Mouse (Mus musculus) heart, embryonic 13.5 days (tissue): Measurements from ENCODE around the gene Zfp239. TPM values are rescaled to one million over a fixed set of nuclear protein-coding genes. Genes with fewer than 3 reads are reported as not detected.
A peak's percentile ranks its signal among the peaks of the same experiment; 100 is the strongest.

ENCODE experiments used
- ATAC-seq: fragments of 200-750 bp; cut with Nextera tagmentation; 2 replicates; pipeline ENCODE4 v1.8.0; 2017; ENCODE audit warnings: moderate TSS enrichment; ENCODE audit not compliant: insufficient number of reproducible peaks, low FRiP score, low TSS enrichment; ENCODE audit errors: extremely low read depth
- H3K27ac ChIP-seq: fragments of 300-500 bp; sonication (generic); replicated peaks from 2 replicates; pipeline ENCODE4 v1.5.1; 2015; ENCODE audit warnings: moderate library complexity, mild to moderate bottlenecking, inconsistent platforms
- H3K27me3 ChIP-seq: fragments of 300-500 bp; sonication (generic); replicated peaks from 2 replicates; pipeline ENCODE4 v1.6.1; 2015; ENCODE audit warnings: mild to moderate bottlenecking, inconsistent platforms
- H3K36me3 ChIP-seq: fragments of 300-500 bp; sonication (generic); 2 replicates; pipeline ENCODE4 v1.6.1; 2015; ENCODE audit warnings: mild to moderate bottlenecking, inconsistent platforms
- H3K4me1 ChIP-seq: fragments of 300-500 bp; sonication (generic); 2 replicates; pipeline ENCODE4 v1.6.1; 2015; ENCODE audit warnings: inconsistent platforms
- H3K4me2 ChIP-seq: fragments of 300-500 bp; sonication (generic); 2 replicates; pipeline ENCODE4 v1.6.1; 2015; ENCODE audit warnings: inconsistent platforms, mild to moderate bottlenecking, moderate library complexity
- H3K4me3 ChIP-seq: fragments of 300-500 bp; sonication (generic); 2 replicates; pipeline ENCODE4 v1.5.1; 2015; ENCODE audit warnings: moderate library complexity, mild to moderate bottlenecking, inconsistent platforms
- H3K9ac ChIP-seq: fragments of 300-500 bp; sonication (generic); 2 replicates; pipeline ENCODE4 v1.6.1; 2015; ENCODE audit warnings: inconsistent platforms, mild to moderate bottlenecking, moderate library complexity
- H3K9me3 ChIP-seq: fragments of 300-500 bp; sonication (generic); 2 replicates; pipeline ENCODE4 v1.6.1; 2016; ENCODE audit warnings: inconsistent platforms
- WGBS: fragments of 180-500 bp; shearing (Covaris S2); methylation state at CpG from one replicate; pipeline ENCODE4 v1.1.7; 2015; ENCODE audit warnings: mixed read lengths; 5-methylcytosine and 5-hydroxymethylcytosine counted together
- polyA plus RNA-seq: library from polyadenylated mRNA; unstranded; fragments of >200 nt; fragmentation: Nextera tagmentation; extraction: Ambion mirVana; gene quantifications from 2 replicates; pipeline ENCODE4 v1.2.1, GENCODE M21; 2015

Gene Zfp239
- polyA plus RNA-seq, 1 experiment from 2014 or later: 2.0 TPM

GRCm38 (mm10) chr6:117880394-117880838 lies 18.5 kb downstream of the Zfp239 start:
- Histone ChIP-seq H3K27ac (peak overlapping the region; percentile 100), H3K9ac (peak overlapping the region; percentile 86)

GRCm38 (mm10) chr6:117881229-117881628 lies 19.3 kb downstream of the Zfp239 start:
- peaks cover 12% of the 10 kb centered on the region for H3K4me1 ChIP-seq
- H3K36me3 ChIP-seq: no peaks in the 10 kb centered on the region
- H3K27ac ChIP-seq: 0 out of 2 replicates have a peak overlapping the region, but pooled peaks have one; percentile 100
- no peak overlapping the region for H3K4me3 ChIP-seq
- WGBS: 82% methylated on average over 7 of the region's 7 CpGs
- no peaks in the 10 kb centered on the region for H3K9me3 ChIP-seq
- no peaks in the 10 kb centered on the region for H3K27me3 ChIP-seq
- no peak for ATAC-seq
- H3K9ac ChIP-seq: no peak overlapping the region
- H3K4me2 ChIP-seq: peak overlapping the region; percentile 72; the same call in 1 of the 2 replicates

More at GRCm38 (mm10) chr6:117880394-117880838, 18.5 kb downstream of the Zfp239 start:
- Histone ChIP-seq H3K4me3 (peak overlapping the region; percentile 59), H3K36me3 (no peaks in the 10 kb centered on the region), H3K4me1 (peaks cover 12% of the 10 kb centered on the region), H3K27me3 (no peaks in the 10 kb centered on the region), H3K9me3 (no peaks in the 10 kb centered on the region), H3K4me2 (peak overlapping the region; percentile 72)
- 47% methylated on average over 3 of the region's 3 CpGs for WGBS
- no peak for ATAC-seq

- 60% methylated on average over 7 of the region's 7 CpGs for WGBS
- Histone ChIP-seq H3K9ac (no peak overlapping the region), H3K27ac (0 out of 2 replicates have a peak overlapping the region, but pooled peaks have one; percentile 12), H3K9me3 (no peaks in the 10 kb centered on the region), H3K4me1 (peaks cover 12% of the 10 kb centered on the region), H3K4me2 (no peak overlapping the region), H3K36me3 (no peaks in the 10 kb centered on the region), H3K4me3 (no peak overlapping the region), H3K27me3 (no peaks in the 10 kb centered on the region)
- no peak for ATAC-seq
Observed at GRCm38 (mm10) chr6:117881997-117882396, 20.1 kb downstream of the Zfp239 start.

- Histone ChIP-seq H3K36me3 (no peaks in the 10 kb centered on the region), H3K4me2 (no peak overlapping the region), H3K4me3 (no peak overlapping the region), H3K27me3 (no peaks in the 10 kb centered on the region), H3K27ac (no peak overlapping the region), H3K9ac (no peak overlapping the region), H3K4me1 (peaks cover 13% of the 10 kb centered on the region), H3K9me3 (no peaks in the 10 kb centered on the region)
- ATAC-seq: no peak
- 65% methylated on average over 2 of the region's 2 CpGs for WGBS
Observed at GRCm38 (mm10) chr6:117885943-117886342, 24.0 kb downstream of the Zfp239 start.

GRCm38 (mm10) chr6:117888032-117888431 lies 26.1 kb downstream of the Zfp239 start:
- peaks cover 15% of the 10 kb centered on the region; the same call in 1 of the 2 replicates for H3K4me1 ChIP-seq
- H3K4me3 ChIP-seq: peak overlapping the region; percentile 22
- peak overlapping the region; percentile 37; the same call in 1 of the 2 replicates for H3K27ac ChIP-seq
- ATAC-seq: no peak
- peak overlapping the region; percentile 44 for H3K4me2 ChIP-seq
- no peaks in the 10 kb centered on the region for H3K27me3 ChIP-seq
- peak overlapping the region; percentile 37; the same call in 1 of the 2 replicates for H3K9ac ChIP-seq
- no peaks in the 10 kb centered on the region for H3K9me3 ChIP-seq
- H3K36me3 ChIP-seq: no peaks in the 10 kb centered on the region
- WGBS: 24% methylated on average over 1 of the region's 1 CpGs

GRCm38 (mm10) chr6:117888642-117889096 lies 26.8 kb downstream of the Zfp239 start:
- 46% methylated on average over 2 of the region's 2 CpGs for WGBS
- Histone ChIP-seq H3K9me3 (no peaks in the 10 kb centered on the region), H3K36me3 (no peaks in the 10 kb centered on the region), H3K4me3 (peak overlapping the region; percentile 22), H3K27me3 (no peaks in the 10 kb centered on the region), H3K4me1 (peaks cover 15% of the 10 kb centered on the region; the same call in 1 of the 2 replicates), H3K27ac (peak overlapping the region; percentile 37), H3K9ac (peak overlapping the region; percentile 37; the same call in 1 of the 2 replicates), H3K4me2 (peak overlapping the region; percentile 44)
- no peak; the same call in 1 of the 2 replicates for ATAC-seq

- 73% methylated on average over 6 of the region's 6 CpGs for WGBS
- Histone ChIP-seq H3K36me3 (no peaks in the 10 kb centered on the region), H3K4me1 (peaks cover 15% of the 10 kb centered on the region; the same call in 1 of the 2 replicates), H3K4me3 (no peak overlapping the region), H3K27ac (no peak overlapping the region), H3K9me3 (no peaks in the 10 kb centered on the region), H3K4me2 (no peak overlapping the region), H3K9ac (no peak overlapping the region), H3K27me3 (no peaks in the 10 kb centered on the region)
- ATAC-seq: no peak
Observed at GRCm38 (mm10) chr6:117890257-117890656, 28.4 kb downstream of the Zfp239 start.

- Histone ChIP-seq H3K27ac (no peak overlapping the region), H3K4me1 (peaks cover 15% of the 10 kb centered on the region; the same call in 1 of the 2 replicates), H3K9ac (no peak overlapping the region), H3K4me2 (no peak overlapping the region), H3K27me3 (no peaks in the 10 kb centered on the region), H3K9me3 (no peaks in the 10 kb centered on the region), H3K4me3 (no peak overlapping the region), H3K36me3 (no peaks in the 10 kb centered on the region)
- no peak for ATAC-seq
- 56% methylated on average over 14 of the region's 14 CpGs for WGBS
Observed at GRCm38 (mm10) chr6:117891369-117892160, 29.7 kb downstream of the Zfp239 start.

GRCm38 (mm10) chr6:117892386-117892785 lies 30.5 kb downstream of the Zfp239 start:
- Histone ChIP-seq H3K4me1 (peaks cover 15% of the 10 kb centered on the region; the same call in 1 of the 2 replicates), H3K9me3 (no peaks in the 10 kb centered on the region), H3K4me2 (no peak overlapping the region), H3K27ac (no peak overlapping the region), H3K27me3 (no peaks in the 10 kb centered on the region), H3K9ac (no peak overlapping the region), H3K4me3 (no peak overlapping the region), H3K36me3 (no peaks in the 10 kb centered on the region)
- 55% methylated on average over 3 of the region's 3 CpGs for WGBS
- no peak for ATAC-seq

- Histone ChIP-seq H3K9ac (no peak overlapping the region), H3K27me3 (no peaks in the 10 kb centered on the region), H3K4me2 (no peak overlapping the region), H3K36me3 (no peaks in the 10 kb centered on the region), H3K27ac (no peak overlapping the region), H3K9me3 (no peaks in the 10 kb centered on the region), H3K4me3 (no peak overlapping the region), H3K4me1 (peaks cover 13% of the 10 kb centered on the region; the same call in 1 of the 2 replicates)
- WGBS: 76% methylated on average over 2 of the region's 2 CpGs
- no peak for ATAC-seq
Observed at GRCm38 (mm10) chr6:117893435-117893834, 31.5 kb downstream of the Zfp239 start.

- WGBS: 75% methylated on average over 5 of the region's 5 CpGs
- Histone ChIP-seq H3K4me2 (no peak overlapping the region), H3K4me3 (no peak overlapping the region), H3K9me3 (no peaks in the 10 kb centered on the region), H3K4me1 (no peaks in the 10 kb centered on the region), H3K9ac (no peak overlapping the region), H3K27me3 (no peaks in the 10 kb centered on the region), H3K27ac (no peak overlapping the region), H3K36me3 (no peaks in the 10 kb centered on the region)
- ATAC-seq: no peak
Observed at GRCm38 (mm10) chr6:117897800-117898199, 35.9 kb downstream of the Zfp239 start.
